Mouse (Mus musculus) embryonic facial prominence, embryonic 12.5 days (tissue): ENCODE data around the gene Hsp90ab1. TPM values are rescaled to one million over a fixed set of nuclear protein-coding genes. Genes with fewer than 3 reads are reported as not detected.

Source experiments
- ATAC-seq: fragments of 200-750 bp; cut with Nextera tagmentation; 2 replicates; pipeline ENCODE4 v1.8.0; 2017; ENCODE audit not compliant: insufficient number of reproducible peaks, insufficient read depth, low FRiP score, low TSS enrichment
- H3K27ac ChIP-seq: fragments of 300-500 bp; sonication (generic); 2 replicates; pipeline ENCODE4 v1.5.1; 2016; ENCODE audit warnings: mild to moderate bottlenecking
- H3K27me3 ChIP-seq: fragments of 300-500 bp; sonication (generic); 2 replicates; pipeline ENCODE4 v1.6.1; 2016; ENCODE audit warnings: mild to moderate bottlenecking, moderate library complexity
- H3K36me3 ChIP-seq: fragments of 300-500 bp; sonication (generic); 2 replicates; pipeline ENCODE4 v1.6.1; 2016; ENCODE audit warnings: mild to moderate bottlenecking
- H3K4me1 ChIP-seq: fragments of 300-500 bp; sonication (generic); 2 replicates; pipeline ENCODE4 v1.6.1; 2016
- H3K4me2 ChIP-seq: fragments of 300-500 bp; sonication (generic); replicated peaks from 2 replicates; pipeline ENCODE4 v1.6.1; 2016; ENCODE audit warnings: mild to moderate bottlenecking, moderate library complexity
- H3K4me3 ChIP-seq: fragments of 300-500 bp; sonication (generic); 2 replicates; pipeline ENCODE4 v1.5.1; 2016; ENCODE audit warnings: mild to moderate bottlenecking
- H3K9ac ChIP-seq: fragments of 300-500 bp; sonication (generic); 2 replicates; pipeline ENCODE4 v1.6.1; 2016; ENCODE audit warnings: mild to moderate bottlenecking, moderate library complexity
- H3K9me3 ChIP-seq: fragments of 300-500 bp; sonication (generic); 2 replicates; pipeline ENCODE4 v1.6.1; 2016; ENCODE audit warnings: mild to moderate bottlenecking, moderate library complexity
- WGBS: fragments of 180-500 bp; shearing (Covaris S2); methylation state at CpG from one replicate; pipeline ENCODE4 v1.1.7; 2016; 5-methylcytosine and 5-hydroxymethylcytosine counted together
- polyA plus RNA-seq: library from polyadenylated mRNA; unstranded; fragments of >200 nt; fragmentation: Nextera tagmentation; extraction: Ambion mirVana; gene quantifications from 2 replicates; pipeline ENCODE4 v1.2.1, GENCODE M21; 2016

Hsp90ab1 gene
- polyA plus RNA-seq, 1 experiment from 2014 or later, result 1,470 TPM

- Histone ChIP-seq H3K4me2 (peak overlapping the region; percentile 98), H3K36me3 (no peaks in the 10 kb centered on the region), H3K27me3 (peaks cover 39% of the 10 kb centered on the region), H3K27ac (0 out of 2 replicates have a peak overlapping the region, but pooled peaks have one; percentile 26), H3K4me1 (peaks cover 67% of the 10 kb centered on the region), H3K4me3 (peak overlapping the region; percentile 52), H3K9ac (peak overlapping the region; percentile 68), H3K9me3 (no peaks in the 10 kb centered on the region)
- WGBS, result 5% methylated on average over 23 of the region's 23 CpGs
- peak; percentile 3; the same call in 1 of the 2 replicates for ATAC-seq
These were observed 22.8 kb upstream of the Hsp90ab1 start for GRCm38 (mm10) chr17:45595736-45596390.

- Histone ChIP-seq H3K27ac (0 out of 2 replicates have a peak overlapping the region, but pooled peaks have one; percentile 26), H3K9ac (peak overlapping the region; percentile 68), H3K4me3 (peak overlapping the region; percentile 52), H3K4me2 (peak overlapping the region; percentile 98), H3K27me3 (peaks cover 31% of the 10 kb centered on the region), H3K36me3 (no peaks in the 10 kb centered on the region), H3K4me1 (peaks cover 62% of the 10 kb centered on the region), H3K9me3 (no peaks in the 10 kb centered on the region)
- WGBS, result 1% methylated on average over 58 of the region's 58 CpGs
- ATAC-seq, result peak; percentile 64
These were observed 22.0 kb upstream of the Hsp90ab1 start for GRCm38 (mm10) chr17:45594881-45595735.

- H3K36me3 ChIP-seq, result no peaks in the 10 kb centered on the region
- H3K4me3 ChIP-seq, result peak overlapping the region; percentile 52
- no peak overlapping the region for H3K9ac ChIP-seq
- no peak overlapping the region for H3K27ac ChIP-seq
- H3K9me3 ChIP-seq, result no peaks in the 10 kb centered on the region
- H3K27me3 ChIP-seq, result peaks cover 30% of the 10 kb centered on the region
- no peak for ATAC-seq
- WGBS, result 34% methylated on average over 8 of the region's 8 CpGs
- H3K4me2 ChIP-seq, result peak overlapping the region; percentile 98
- H3K4me1 ChIP-seq, result peaks cover 53% of the 10 kb centered on the region
These were observed 21.1 kb upstream of the Hsp90ab1 start for GRCm38 (mm10) chr17:45594195-45594594.

GRCm38 (mm10) chr17:45593479-45593878, 20.4 kb upstream of the Hsp90ab1 start:
- Histone ChIP-seq H3K36me3 (no peaks in the 10 kb centered on the region), H3K27ac (no peak overlapping the region), H3K4me1 (peaks cover 52% of the 10 kb centered on the region), H3K9me3 (no peaks in the 10 kb centered on the region), H3K27me3 (peaks cover 30% of the 10 kb centered on the region), H3K4me2 (peak overlapping the region; percentile 98; the same call in 1 of the 2 replicates), H3K9ac (no peak overlapping the region), H3K4me3 (no peak overlapping the region)
- 20% methylated on average over 8 of the region's 8 CpGs for WGBS
- no peak for ATAC-seq

- H3K36me3 ChIP-seq, result no peaks in the 10 kb centered on the region
- peak overlapping the region; percentile 17; the same call in 1 of the 2 replicates for H3K9ac ChIP-seq
- peaks cover 30% of the 10 kb centered on the region for H3K27me3 ChIP-seq
- H3K4me2 ChIP-seq, result peak overlapping the region; percentile 98
- peaks cover 52% of the 10 kb centered on the region for H3K4me1 ChIP-seq
- 54% methylated on average over 8 of the region's 8 CpGs for WGBS
- H3K27ac ChIP-seq, result 0 out of 2 replicates have a peak overlapping the region, but pooled peaks have one; percentile 18
- no peak overlapping the region for H3K4me3 ChIP-seq
- no peaks in the 10 kb centered on the region for H3K9me3 ChIP-seq
- no peak for ATAC-seq
These were observed 19.7 kb upstream of the Hsp90ab1 start for GRCm38 (mm10) chr17:45592606-45593431.

- peak overlapping the region; percentile 17; the same call in 1 of the 2 replicates for H3K9ac ChIP-seq
- H3K27ac ChIP-seq, result 0 out of 2 replicates have a peak overlapping the region, but pooled peaks have one; percentile 18
- peaks cover 27% of the 10 kb centered on the region for H3K27me3 ChIP-seq
- H3K4me2 ChIP-seq, result peak overlapping the region; percentile 28
- peaks cover 50% of the 10 kb centered on the region for H3K4me1 ChIP-seq
- no peak overlapping the region for H3K4me3 ChIP-seq
- WGBS, result 39% methylated on average over 16 of the region's 16 CpGs
- H3K36me3 ChIP-seq, result no peaks in the 10 kb centered on the region; the same call in 1 of the 2 replicates
- no peak for ATAC-seq
- H3K9me3 ChIP-seq, result peaks cover 2% of the 10 kb centered on the region; the same call in 1 of the 2 replicates
These were observed 18.9 kb upstream of the Hsp90ab1 start for GRCm38 (mm10) chr17:45591701-45592605.

GRCm38 (mm10) chr17:45590410-45590809, 17.3 kb upstream of the Hsp90ab1 start:
- Histone ChIP-seq H3K4me2 (no peak overlapping the region), H3K4me3 (no peak overlapping the region), H3K9ac (no peak overlapping the region), H3K27ac (no peak overlapping the region), H3K4me1 (peaks cover 45% of the 10 kb centered on the region), H3K36me3 (peaks cover 5% of the 10 kb centered on the region), H3K9me3 (peaks cover 9% of the 10 kb centered on the region; the same call in 1 of the 2 replicates), H3K27me3 (peaks cover 20% of the 10 kb centered on the region; the same call in 1 of the 2 replicates)
- WGBS, result 58% methylated on average over 6 of the region's 6 CpGs
- ATAC-seq, result no peak

GRCm38 (mm10) chr17:45589844-45590243, 16.8 kb upstream of the Hsp90ab1 start:
- no peak overlapping the region for H3K27ac ChIP-seq
- peaks cover 45% of the 10 kb centered on the region for H3K4me1 ChIP-seq
- no peak overlapping the region for H3K4me2 ChIP-seq

GRCm38 (mm10) chr17:45589236-45589635, 16.2 kb upstream of the Hsp90ab1 start:
- Histone ChIP-seq H3K36me3 (peaks cover 5% of the 10 kb centered on the region), H3K4me1 (peaks cover 45% of the 10 kb centered on the region), H3K9ac (no peak overlapping the region), H3K4me3 (no peak overlapping the region), H3K4me2 (no peak overlapping the region), H3K27ac (no peak overlapping the region), H3K27me3 (peaks cover 10% of the 10 kb centered on the region; the same call in 1 of the 2 replicates), H3K9me3 (peaks cover 9% of the 10 kb centered on the region; the same call in 1 of the 2 replicates)
- ATAC-seq, result no peak
- whole genome bisulfite sequencing, result 96% methylated on average over 7 of the region's 7 CpGs

More at GRCm38 (mm10) chr17:45589844-45590243, 16.8 kb upstream of the Hsp90ab1 start:
- H3K9me3 ChIP-seq, result peaks cover 9% of the 10 kb centered on the region; the same call in 1 of the 2 replicates
- no peak overlapping the region for H3K9ac ChIP-seq
- 91% methylated on average over 8 of the region's 8 CpGs for WGBS
- H3K27me3 ChIP-seq, result peaks cover 15% of the 10 kb centered on the region; the same call in 1 of the 2 replicates
- no peak for ATAC-seq
- no peak overlapping the region for H3K4me3 ChIP-seq
- H3K36me3 ChIP-seq, result peaks cover 5% of the 10 kb centered on the region

GRCm38 (mm10) chr17:45588370-45588769, 15.3 kb upstream of the Hsp90ab1 start:
- WGBS, result 87% methylated on average over 7 of the region's 7 CpGs
- Histone ChIP-seq H3K4me3 (no peak overlapping the region), H3K27ac (no peak overlapping the region), H3K9me3 (peaks cover 9% of the 10 kb centered on the region; the same call in 1 of the 2 replicates), H3K36me3 (peaks cover 5% of the 10 kb centered on the region), H3K9ac (no peak overlapping the region), H3K4me2 (no peak overlapping the region), H3K27me3 (peaks cover 1% of the 10 kb centered on the region; the same call in 1 of the 2 replicates), H3K4me1 (peaks cover 38% of the 10 kb centered on the region)
- ATAC-seq, result no peak
